Mouse (Mus musculus): ENCODE results near the gene Vmn2r18.

The Vmn2r18 gene

DNA sequence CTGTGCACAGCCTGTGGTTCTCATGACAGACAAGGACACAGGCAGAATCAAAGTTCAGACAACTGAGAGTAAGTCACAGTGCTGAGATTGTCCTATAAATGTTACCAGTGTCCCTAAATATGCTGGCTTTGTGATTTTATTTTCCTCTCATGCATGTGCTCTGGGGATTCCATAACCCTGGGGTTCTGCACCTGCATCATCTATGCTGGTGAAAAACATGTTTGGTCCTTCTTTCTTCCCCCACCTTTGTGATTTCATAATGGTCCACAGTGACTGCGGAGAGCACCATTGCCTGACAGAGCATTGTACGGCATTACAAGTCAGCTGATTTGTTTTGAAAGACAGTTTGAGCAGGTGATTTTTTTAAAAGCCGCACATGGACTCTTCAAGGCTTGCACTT, at the start of gene Vmn2r18:
Gene Vmn2r18 (minus strand): TSS at position 101 of the 400 bp plus-strand sequence.
- DNase-seq (ENCODE audit: low spot score) = no peak

DNA sequence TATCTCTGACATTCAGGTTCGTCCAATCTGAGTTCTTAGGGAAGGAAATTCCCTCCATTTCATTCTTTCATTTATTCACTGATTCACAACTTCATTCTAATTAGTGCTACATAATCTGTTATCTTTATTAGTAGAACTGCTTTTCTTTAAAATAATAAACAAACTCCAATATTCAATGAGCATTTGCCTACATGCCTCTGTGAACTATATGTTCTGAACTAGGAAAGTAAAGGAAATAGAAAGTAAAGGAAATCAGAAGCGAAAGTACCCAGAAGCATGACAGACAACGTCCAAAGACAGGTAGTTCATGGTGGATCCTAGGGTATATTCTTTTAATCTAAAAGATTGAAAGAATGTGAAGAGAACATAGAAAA, 45.6 kb upstream of the Vmn2r18 start:
- no peak for DNase-seq (ENCODE audit: low spot score)

DNA sequence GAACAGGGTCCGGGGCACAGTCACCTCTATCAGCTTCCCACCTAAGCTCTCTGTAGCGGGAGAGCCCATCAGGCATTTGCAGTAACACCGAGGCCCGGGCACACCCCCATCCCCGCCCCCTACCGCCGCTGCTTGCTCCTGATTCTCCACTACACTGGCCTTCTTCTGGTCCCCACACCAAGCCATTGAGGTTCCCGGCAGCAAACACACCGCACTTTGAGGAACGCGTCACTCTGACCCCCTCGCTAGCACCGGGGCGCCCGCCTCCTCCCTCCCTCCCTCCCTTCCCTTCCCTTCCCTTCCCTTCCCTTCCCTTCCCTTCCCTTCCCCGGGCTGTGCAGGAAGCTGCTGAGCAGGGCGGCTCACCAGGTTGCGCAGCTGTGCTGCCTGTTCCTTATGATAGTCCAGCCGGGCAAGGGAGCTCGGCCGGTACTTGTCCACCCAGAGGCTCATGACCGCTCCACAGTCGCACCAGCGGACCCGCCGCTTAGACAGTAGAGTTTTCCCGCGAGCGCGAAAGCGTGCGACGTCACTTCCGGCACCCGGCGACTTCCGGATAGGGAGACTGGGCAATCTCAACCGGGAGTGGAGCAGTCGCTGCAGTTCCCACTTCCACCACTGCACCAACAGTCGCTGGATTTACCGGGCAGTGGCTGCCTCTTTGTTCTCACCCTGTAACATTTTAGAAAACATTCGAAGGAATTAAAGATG, 45.0 kb upstream of the Vmn2r18 start, which contains the start of gene Rfc3:
Gene Rfc3 (minus strand): TSS at position 543 of the 711 bp plus-strand sequence.
- DNase-seq (ENCODE audit: low spot score) = peak; percentile 98

DNA sequence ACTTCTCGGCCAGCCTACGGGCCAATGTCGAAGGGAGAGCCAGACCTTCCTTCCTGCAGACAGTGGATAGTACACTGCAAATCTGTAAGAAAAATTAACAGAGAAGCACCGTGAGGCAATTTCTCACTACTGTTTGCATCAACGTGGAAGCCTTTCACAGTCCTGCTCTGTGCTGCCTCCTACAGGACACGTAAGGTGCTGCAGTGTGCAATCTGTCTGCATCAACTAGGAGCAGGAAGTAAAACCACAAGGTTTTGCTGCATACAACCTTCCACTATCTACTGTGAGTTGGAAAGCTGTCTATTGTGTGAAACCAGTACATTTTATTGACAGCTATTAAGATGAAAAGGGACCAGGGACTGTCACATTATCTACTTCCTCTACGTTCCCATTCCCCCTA, 39.0 kb upstream of the Vmn2r18 start:
- peak; percentile 21 for DNase-seq (ENCODE audit: low spot score)

DNA sequence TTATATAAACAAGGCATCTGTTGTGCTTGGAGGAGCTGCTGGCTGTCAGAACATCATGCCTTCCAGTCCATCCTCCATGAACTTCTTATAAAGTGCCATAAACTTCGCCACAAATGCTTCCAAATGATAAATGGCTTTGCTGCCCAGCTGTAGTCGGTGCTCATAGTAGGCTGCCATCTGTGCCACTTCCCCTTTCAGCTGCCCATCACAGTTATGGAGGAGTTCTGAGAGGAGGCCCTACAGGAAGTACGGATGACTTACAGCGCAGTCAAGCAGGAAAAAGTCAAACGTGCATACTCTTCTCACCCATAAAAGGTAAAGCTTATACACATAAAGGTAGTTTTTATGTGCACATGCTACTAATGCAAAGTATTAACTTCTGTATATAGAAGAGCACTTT, 37.0 kb upstream of the Vmn2r18 start:
- no peak for DNase-seq (ENCODE audit: low spot score)

DNA sequence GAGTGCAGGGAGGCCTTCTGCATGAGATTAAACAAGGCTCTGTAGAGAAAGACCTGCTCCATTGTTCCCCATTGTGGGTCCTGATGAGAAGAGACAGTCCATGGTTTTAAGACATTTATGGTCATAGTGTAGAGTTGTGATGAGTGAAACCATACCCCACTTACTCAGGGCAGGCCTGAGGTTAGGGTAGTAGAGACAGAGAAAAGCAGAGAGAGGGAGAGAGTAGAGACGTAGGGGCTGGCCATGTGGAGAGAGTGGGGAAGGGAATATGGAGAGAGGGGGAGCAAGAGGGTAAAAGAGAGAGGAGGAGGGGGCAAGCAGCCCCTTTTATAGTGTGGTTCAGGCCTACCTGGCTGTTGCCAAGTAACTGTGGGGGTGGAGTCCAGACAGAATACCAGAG, 36.3 kb upstream of the Vmn2r18 start:
- DNase-seq (ENCODE audit: low spot score) = no peak

DNA sequence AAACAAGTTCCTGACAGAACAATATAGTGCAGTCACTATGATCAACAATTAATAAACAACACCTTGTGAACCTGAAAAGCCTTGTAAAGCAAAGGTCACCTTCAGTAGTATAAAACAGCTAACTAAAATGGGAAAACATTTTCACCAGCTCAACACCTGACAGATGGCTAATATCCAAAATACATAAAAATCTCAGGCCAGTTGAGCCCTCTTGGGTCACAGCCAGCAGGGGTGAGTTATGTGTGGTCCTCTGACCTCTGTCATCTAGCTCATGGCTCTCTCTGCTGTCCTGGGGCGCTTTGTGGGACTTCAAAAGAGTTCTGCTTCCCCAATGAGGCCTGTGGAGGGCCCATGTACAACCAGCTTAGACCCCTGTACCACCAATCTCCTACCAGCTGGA, 4.1 kb downstream of the Vmn2r18 start:
- DNase-seq (ENCODE audit: low spot score) = no peak

Data from retina, embryonic 14.5 days (tissue).